Mouse (Mus musculus) bone marrow, adult 2 months (tissue): ENCODE data around the gene Syn1.

Experiments used
- CTCF ChIP-seq: fragments of 200-500 bp; IDR thresholded peaks from 2 replicates; pipeline ENCODE4 v1.5.1; 2011; ENCODE audit warnings: low read length, control low read depth; ENCODE audit not compliant: control insufficient read depth, insufficient read depth
- POLR2A ChIP-seq: fragments of 200-500 bp; IDR thresholded peaks from 2 replicates; pipeline ENCODE4 v1.6.1; 2011; ENCODE audit warnings: low read depth, mild to moderate bottlenecking, control low read depth, low read length, borderline replicate concordance; ENCODE audit not compliant: control insufficient read depth

DNA sequence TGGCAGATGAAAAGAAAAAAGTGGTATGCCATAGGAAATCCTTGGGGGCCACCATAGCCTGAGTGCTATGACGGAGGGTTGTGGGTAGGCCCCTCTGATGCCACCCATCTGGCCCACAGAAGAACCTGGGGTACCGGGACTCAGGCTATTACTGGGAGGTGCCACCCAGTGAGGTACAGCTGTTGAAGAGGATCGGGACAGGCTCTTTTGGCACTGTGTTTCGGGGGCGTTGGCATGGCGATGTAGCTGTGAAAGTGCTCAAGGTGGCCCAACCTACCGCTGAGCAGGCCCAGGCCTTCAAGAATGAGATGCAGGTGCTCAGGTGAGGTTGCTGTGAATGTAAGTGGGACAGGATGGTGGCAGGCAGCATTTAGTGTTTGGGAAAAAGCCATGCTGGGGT is 67.0 kb downstream of the Syn1 start:
- TF ChIP-seq CTCF, result no peak
- TF ChIP-seq POLR2A, result no peak
